ENCODE assay signal across 8 mouse cellular contexts in genomic region chr19:46502069-46502455, GRCm38 (mm10). TPM values are rescaled to one million over a fixed set of nuclear protein-coding genes. Genes with fewer than 3 reads are reported as not detected.
DNase-seq lines count a peak whose midpoint lies in the region; ATAC-seq and TF ChIP-seq lines count a peak whose summit lies in the region.

No protein-coding gene starts in this region.

- ATAC-seq in heart, embryonic 12.5 days (ENCODE audit: insufficient number of reproducible peaks, low FRiP score), result no peak
- peak; percentile 1; the same call in 1 of the 2 replicates for ATAC-seq in kidney, postnatal 0 days (replicated peaks; ENCODE audit: low FRiP score, low read depth)
- ATAC-seq in liver, postnatal 0 days, result peak; percentile 6

- peak overlapping the region; percentile 99 for H3K27ac ChIP-seq in heart, embryonic 12.5 days (ENCODE audit: poor library complexity, severe bottlenecking)
- peak overlapping the region; percentile 100 for H3K27ac ChIP-seq in kidney, postnatal 0 days
- peak overlapping the region; percentile 99 for H3K27ac ChIP-seq in liver, postnatal 0 days (ENCODE audit: low read depth)

- no peak for TF ChIP-seq EP300 in liver, postnatal 0 days (IDR thresholded peaks at IDR 0.05; ENCODE audit: low read depth)

- no peaks in the 10 kb centered on the region for H3K27me3 ChIP-seq in heart, embryonic 12.5 days (replicated peaks)
- no peaks in the 10 kb centered on the region for H3K27me3 ChIP-seq in kidney, postnatal 0 days (ENCODE audit: insufficient read depth, low read length)
- H3K27me3 ChIP-seq in liver, postnatal 0 days (ENCODE audit: insufficient read depth, low read length), result no peaks in the 10 kb centered on the region

- peak overlapping the region; percentile 96 for H3K4me3 ChIP-seq in heart, embryonic 12.5 days
- peak overlapping the region; percentile 96 for H3K4me3 ChIP-seq in kidney, postnatal 0 days (replicated peaks; ENCODE audit: low read depth, low read length)
- peak overlapping the region; percentile 94 for H3K4me3 ChIP-seq in liver, postnatal 0 days (ENCODE audit: low read depth, low read length)

- peak overlapping the region; percentile 83 for H3K4me2 ChIP-seq in heart, embryonic 12.5 days
- H3K4me2 ChIP-seq in kidney, postnatal 0 days (ENCODE audit: low read length), result peak overlapping the region; percentile 91
- H3K4me2 ChIP-seq in liver, postnatal 0 days (ENCODE audit: low read depth, low read length), result peak overlapping the region; percentile 98

- H3K9me3 ChIP-seq in heart, embryonic 12.5 days (replicated peaks), result no peaks in the 10 kb centered on the region
- H3K9me3 ChIP-seq in kidney, postnatal 0 days (replicated peaks; ENCODE audit: low read length), result no peaks in the 10 kb centered on the region
- no peaks in the 10 kb centered on the region for H3K9me3 ChIP-seq in liver, postnatal 0 days (ENCODE audit: low read length)

- peaks cover 33% of the 10 kb centered on the region for H3K4me1 ChIP-seq in heart, embryonic 12.5 days (replicated peaks)
- H3K4me1 ChIP-seq in kidney, postnatal 0 days (replicated peaks; ENCODE audit: insufficient read depth, low read length), result peaks cover 23% of the 10 kb centered on the region
- peaks cover 38% of the 10 kb centered on the region for H3K4me1 ChIP-seq in liver, postnatal 0 days (ENCODE audit: insufficient read depth)

- peak overlapping the region; percentile 100 for H3K9ac ChIP-seq in heart, embryonic 12.5 days
- H3K9ac ChIP-seq in kidney, postnatal 0 days (ENCODE audit: low read depth, low read length), result peak overlapping the region; percentile 99
- peak overlapping the region; percentile 96 for H3K9ac ChIP-seq in liver, postnatal 0 days (replicated peaks)

- no peak for TF ChIP-seq CTCF in kidney, postnatal 0 days (IDR thresholded peaks at IDR 0.05; ENCODE audit: low read depth)
- TF ChIP-seq CTCF in liver, postnatal 0 days (IDR thresholded peaks at IDR 0.05; ENCODE audit: low read depth), result 0 out of 2 replicates have a peak, but pooled peaks have one; percentile 2

- 0% methylated on average over 43 of the region's 46 CpGs for WGBS in heart, embryonic 12.5 days
- under 1% methylated on average over 32 of the region's 46 CpGs for WGBS in kidney, postnatal 0 days
- 0% methylated on average over 35 of the region's 46 CpGs for WGBS in liver, postnatal 0 days (ENCODE audit: insufficient replicate concordance)

- H3K36me3 ChIP-seq in heart, embryonic 12.5 days, result peaks cover 16% of the 10 kb centered on the region
- peaks cover 19% of the 10 kb centered on the region; the same call in 1 of the 2 replicates for H3K36me3 ChIP-seq in kidney, postnatal 0 days (ENCODE audit: insufficient read depth, low read length)
- peaks cover 14% of the 10 kb centered on the region for H3K36me3 ChIP-seq in liver, postnatal 0 days (replicated peaks; ENCODE audit: insufficient read depth, low read length)

- DNase-seq in 416B (ENCODE audit: low read depth), result peak; percentile 52
- DNase-seq in adrenal gland, adult (ENCODE audit: inconsistent age in 2 of 2, low spot score in 1 of 2), result peak; percentile 87 to 95
- peak; percentile 60 for DNase-seq in embryo, embryonic 10.5 days (ENCODE audit: low spot score)
- peak; percentile 74 for DNase-seq in kidney, postnatal 0 days (ENCODE audit: low spot score)
- DNase-seq in liver, postnatal 0 days, result peak; percentile 82
- DNase-seq in right cerebral cortex, adult 18-20 months, result peak; percentile 86
- DNase-seq in thymus, postnatal 4 days, result peak; percentile 90

RNA-seq across cellular contexts. Expression of gene Trim8, which starts 0.6 kb away (rescaled TPM):
- polyA plus RNA-seq in heart, embryonic 12.5 days (2016; fragmentation: Nextera tagmentation; extraction: Ambion mirVana), result 24.1 and 24.2 TPM in 2 replicates
- polyA plus RNA-seq in kidney, postnatal 0 days (2015; fragmentation: Nextera tagmentation; extraction: Ambion mirVana), result 27.8 and 30.5 TPM in 2 replicates
- 7.9 and 9.8 TPM in 2 replicates for polyA plus RNA-seq in liver, postnatal 0 days (2015; fragmentation: Nextera tagmentation; extraction: Ambion mirVana)
